Mouse (Mus musculus): ENCODE results near the gene Entpd7. TPM values are rescaled to one million over a fixed set of nuclear protein-coding genes. Genes with fewer than 3 reads are reported as not detected.

Gene Entpd7
- total RNA-seq, 2 experiments from 2014 or later, result 15.9 to 16.7 TPM

GRCm38 (mm10) chr19:43723501-43723900 lies 34.0 kb downstream of the Entpd7 start:
- no peak for DNase-seq (ENCODE audit: low spot score in 2 of 2)

DNA sequence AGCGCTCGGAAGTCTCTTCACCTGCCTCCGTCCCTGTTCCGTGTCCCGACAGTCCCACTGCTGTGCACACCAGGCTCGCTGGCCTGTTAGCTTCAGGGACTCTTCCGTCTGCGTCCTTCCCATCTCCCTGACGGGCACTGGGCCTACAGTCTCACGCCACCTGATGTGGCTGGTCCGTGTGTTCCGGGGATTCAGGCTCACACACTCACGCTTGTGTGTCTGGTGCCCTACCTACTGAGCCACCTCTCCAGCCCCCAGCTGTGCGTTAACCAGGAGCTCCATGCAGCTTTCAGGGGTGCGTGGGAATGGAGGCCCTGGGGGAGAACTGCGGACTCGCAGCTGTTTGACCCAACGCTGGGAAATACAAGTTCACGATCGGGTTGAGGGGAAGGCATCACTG lies 34.7 kb downstream of the Entpd7 start:
- no peak for DNase-seq (ENCODE audit: low spot score in 2 of 2)

- DNase-seq (ENCODE audit: low spot score in 2 of 2), result no peak
Measured at GRCm38 (mm10) chr19:43724821-43725220, 35.3 kb downstream of the Entpd7 start.

GRCm38 (mm10) chr19:43726510-43727146 lies 37.2 kb downstream of the Entpd7 start:
- DNase-seq (ENCODE audit: low spot score in 2 of 2), result no peak

- DNase-seq (ENCODE audit: low spot score in 2 of 2), result no peak
Measured at GRCm38 (mm10) chr19:43729296-43730036, 40.0 kb downstream of the Entpd7 start.

GRCm38 (mm10) chr19:43730037-43730428 lies 40.6 kb downstream of the Entpd7 start:
- no peak for DNase-seq (ENCODE audit: low spot score in 2 of 2)

- DNase-seq (ENCODE audit: low spot score in 2 of 2), result no peak
Measured at GRCm38 (mm10) chr19:43731157-43731556, 41.7 kb downstream of the Entpd7 start.

DNA sequence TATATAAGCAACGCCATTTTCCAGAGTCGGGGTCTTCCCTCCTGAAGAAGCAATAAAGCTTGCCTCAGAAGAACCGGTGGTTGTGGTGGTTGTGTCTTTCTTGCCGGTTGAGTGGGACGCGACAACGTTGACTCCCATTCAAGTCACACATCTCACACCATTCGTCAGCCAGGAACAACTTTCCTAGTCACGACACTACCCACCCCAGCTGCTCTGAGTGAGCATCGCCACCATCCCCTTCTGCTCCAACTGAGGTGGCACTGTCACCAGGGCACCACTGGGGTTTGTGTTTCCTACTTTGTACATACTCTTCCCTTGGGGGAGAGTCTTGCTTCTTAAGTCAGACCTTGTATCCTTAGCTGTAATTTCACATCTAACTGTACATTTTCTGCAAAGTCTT lies 48.9 kb downstream of the Entpd7 start:
- no peak for DNase-seq (ENCODE audit: low spot score in 2 of 2)

GRCm38 (mm10) chr19:43743401-43743800 lies 53.9 kb downstream of the Entpd7 start:
- DNase-seq (ENCODE audit: low spot score in 2 of 2), result no peak

GRCm38 (mm10) chr19:43745740-43746139 lies 56.3 kb downstream of the Entpd7 start:
- no peak for DNase-seq (ENCODE audit: low spot score in 2 of 2)

DNA sequence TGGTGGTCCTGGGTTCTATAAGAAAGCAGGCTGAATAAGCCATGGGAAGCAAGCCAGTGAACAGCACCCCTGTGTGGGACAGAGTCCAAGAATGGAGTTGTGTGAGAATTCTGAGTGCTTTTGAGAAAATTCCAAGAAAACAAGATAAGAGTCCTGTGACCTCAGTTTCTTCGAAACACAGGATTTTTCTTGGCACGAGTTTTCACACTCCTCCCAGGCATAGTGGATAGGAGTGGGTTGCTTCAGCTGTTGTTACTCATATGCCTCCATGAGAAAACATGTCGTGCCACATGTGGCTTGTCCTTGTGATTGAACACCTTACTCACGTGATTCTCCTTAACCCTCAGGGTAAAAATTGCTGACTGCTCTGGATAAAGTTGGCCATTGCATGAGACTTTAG lies 58.4 kb downstream of the Entpd7 start:
- no peak for DNase-seq (ENCODE audit: low spot score in 2 of 2)

GRCm38 (mm10) chr19:43750008-43750407 lies 60.5 kb downstream of the Entpd7 start:
- no peak for DNase-seq (ENCODE audit: low spot score in 2 of 2)

DNA sequence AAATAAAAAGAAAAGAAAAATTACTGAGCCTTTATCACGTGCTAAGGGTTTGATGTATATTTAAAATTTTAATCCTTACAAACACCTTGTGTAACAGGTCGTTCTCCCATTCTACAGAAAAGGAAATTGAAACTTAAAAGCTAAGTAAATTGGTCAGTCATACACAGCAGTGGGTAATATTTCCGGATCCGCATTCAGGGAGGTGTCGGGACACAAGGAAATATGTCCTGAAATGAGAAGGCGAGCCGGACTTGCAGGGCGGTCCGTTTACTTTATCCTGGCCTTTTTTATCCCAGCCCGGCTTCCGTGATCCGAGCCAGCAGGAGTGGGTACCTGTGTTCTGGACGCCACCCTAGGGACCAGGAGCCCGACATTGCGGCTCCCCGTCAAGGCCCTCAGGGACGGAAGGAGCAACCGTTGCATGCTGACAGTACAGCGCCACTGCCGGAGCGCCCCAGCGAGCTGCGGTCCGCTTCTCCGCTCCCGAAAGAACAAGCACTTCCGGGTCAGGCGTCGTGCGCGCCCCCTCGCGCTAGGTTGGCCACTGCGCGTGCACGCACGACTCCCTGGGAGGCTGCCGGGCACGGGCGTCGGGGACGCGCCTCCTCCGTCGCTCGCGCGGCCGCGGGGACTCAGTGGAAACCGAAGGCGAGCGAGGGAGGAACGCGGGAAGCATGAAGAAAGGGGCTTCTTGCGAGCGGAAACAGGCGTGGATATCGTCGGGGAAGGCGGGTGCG lies 63.2 kb downstream of the Entpd7 start, which contains the start of the genes Cutc and Cox15:
Gene Cutc, plus strand, starts transcription at position 508 of the 737 bp plus-strand sequence.
Gene Cox15, minus strand, starts transcription at position 512 of the 737 bp plus-strand sequence.
- DNase-seq (ENCODE audit: low spot score in 2 of 2), result peak; percentile 94 to 97

- peak; percentile 75 to 92 for DNase-seq (ENCODE audit: low spot score in 2 of 2)
Measured at GRCm38 (mm10) chr19:43753226-43753835, 63.9 kb downstream of the Entpd7 start.

- no peak for DNase-seq (ENCODE audit: low spot score in 2 of 2)
Measured at GRCm38 (mm10) chr19:43754237-43754636, 64.8 kb downstream of the Entpd7 start.

- no peak for DNase-seq (ENCODE audit: low spot score in 2 of 2)
Measured at GRCm38 (mm10) chr19:43754872-43755271, 65.4 kb downstream of the Entpd7 start.

DNA sequence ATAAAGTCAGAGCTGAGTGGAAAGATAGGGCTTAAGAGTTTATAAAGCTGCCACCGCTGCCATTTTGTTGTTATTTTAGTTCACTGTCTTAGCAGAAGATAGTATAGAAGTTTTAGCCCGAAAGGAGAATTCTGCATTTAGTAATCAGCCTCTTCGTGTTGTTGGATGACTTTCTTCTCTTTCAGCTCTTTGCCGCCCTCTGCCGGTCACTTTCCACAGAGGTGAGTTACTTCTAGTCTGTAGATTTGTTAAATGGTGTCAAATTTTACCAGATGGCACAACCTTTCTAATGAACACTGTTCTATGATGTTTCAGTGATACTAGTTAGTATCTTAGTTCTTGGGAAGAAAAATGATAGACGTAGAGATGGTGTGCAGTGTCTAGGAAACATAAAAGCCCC lies 71.0 kb downstream of the Entpd7 start:
- peak in 1 of 2 experiments; percentile 76 for DNase-seq (ENCODE audit: low spot score in 2 of 2)

DNA sequence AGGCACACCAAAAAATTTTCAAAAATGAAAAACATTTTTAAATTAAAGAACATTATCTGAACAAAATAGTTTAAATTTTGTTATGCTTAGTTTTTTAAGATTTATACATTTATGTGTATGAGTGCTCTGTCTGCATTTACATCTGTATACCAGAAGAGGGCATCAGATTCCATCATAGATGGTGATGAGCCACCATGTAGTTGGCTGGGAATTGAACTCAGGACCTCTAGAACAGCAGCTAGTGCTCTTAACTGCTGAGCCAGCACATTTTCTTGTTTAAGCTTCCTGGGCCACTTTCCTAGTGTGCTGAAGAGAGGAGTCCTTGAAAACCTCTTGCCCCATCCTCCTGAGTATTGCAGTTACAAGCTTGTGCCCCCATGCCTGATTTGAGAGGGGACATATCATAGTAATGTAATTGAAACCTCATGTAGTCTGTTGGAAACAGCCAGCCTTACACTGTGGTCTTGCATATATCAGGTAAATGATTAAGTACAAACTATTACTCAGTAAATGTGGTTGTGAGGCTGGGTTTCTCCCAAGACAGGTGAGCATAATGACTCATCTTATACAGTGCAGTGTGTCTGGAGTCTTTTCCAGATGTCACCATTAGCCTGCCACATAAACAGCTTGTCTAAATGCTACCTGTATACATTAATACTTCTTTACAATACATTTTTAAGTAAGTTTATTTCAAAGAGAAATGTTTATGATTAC lies 72.2 kb downstream of the Entpd7 start:
- DNase-seq (ENCODE audit: low spot score in 2 of 2), result no peak

GRCm38 (mm10) chr19:43762410-43762809 lies 72.9 kb downstream of the Entpd7 start:
- no peak for DNase-seq (ENCODE audit: low spot score in 2 of 2)

DNA sequence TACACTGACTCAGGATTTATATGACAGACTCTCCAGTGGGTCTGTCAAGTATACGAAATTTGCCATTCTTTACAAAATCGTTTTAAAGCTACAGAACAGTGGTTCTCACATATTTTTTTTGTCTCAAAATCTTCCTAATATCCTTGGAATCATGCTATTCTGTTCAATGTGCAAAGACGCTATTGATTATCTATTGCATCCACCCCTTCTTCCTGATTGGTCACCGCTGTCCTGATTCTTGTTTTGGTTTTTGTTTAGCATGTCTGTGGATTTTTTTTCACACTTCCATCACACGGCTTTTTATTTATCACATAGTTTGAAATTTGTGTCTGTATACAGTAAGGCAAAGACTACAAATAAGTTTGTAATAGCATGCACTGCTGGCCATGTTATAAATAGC lies 77.0 kb downstream of the Entpd7 start:
- no peak for DNase-seq (ENCODE audit: low spot score in 2 of 2)
